Mouse (Mus musculus) CH12.LX (cell line): ENCODE measurements around the gene Slc4a1. TPM values are rescaled to one million over a fixed set of nuclear protein-coding genes. Genes with fewer than 3 reads are reported as not detected.

Experiments
- DNase-seq: peaks from one replicate; pipeline ENCODE4 v3.0.0-alpha.2; 2013; ENCODE audit errors: extremely low read depth
- H3K27ac ChIP-seq: 2 replicates; pipeline ENCODE4 v1.5.1; 2012; ENCODE audit warnings: low read depth, mild to moderate bottlenecking, control low read depth, moderate library complexity; ENCODE audit not compliant: insufficient read depth
- H3K27me3 ChIP-seq: replicated peaks from 2 replicates; pipeline ENCODE3; 2012; ENCODE audit warnings: inconsistent platforms
- H3K36me3 ChIP-seq, 2 experiments: replicated peaks in 1 of 2; 2 replicates each; pipeline versions ENCODE3 to v1.6.1; 2012; ENCODE audit warnings: inconsistent platforms in 1 of 2, low read length in 1 of 2, mild to moderate bottlenecking in 1 of 2, mixed read lengths in 1 of 2, moderate library complexity in 1 of 2; ENCODE audit not compliant: control insufficient read depth in 1 of 2, insufficient read depth in 1 of 2
- H3K4me1 ChIP-seq, 2 experiments: 2 replicates each; pipeline ENCODE4 v1.6.1; 2012; ENCODE audit warnings: inconsistent platforms in 1 of 2, moderate library complexity in 1 of 2; ENCODE audit not compliant: insufficient read depth in 2 of 2, control insufficient read depth in 1 of 2
- H3K4me2 ChIP-seq: 2 replicates; pipeline ENCODE4 v1.6.1; 2012; ENCODE audit warnings: low read depth, mild to moderate bottlenecking, control low read depth; ENCODE audit not compliant: poor library complexity, insufficient read depth, severe bottlenecking
- H3K4me3 ChIP-seq, 3 experiments: fragments of 150-350 bp in 1 of 3; sonication (generic) in 1 of 3; replicated peaks in 1 of 3; 2 replicates each; pipeline versions ENCODE3 to v1.5.1; 2011 to 2012; ENCODE audit warnings: low read depth in 2 of 3, low read length in 2 of 3, mild to moderate bottlenecking in 2 of 3, moderate library complexity in 2 of 3, control low read depth in 1 of 3, improper control_type of control experiment in 1 of 3, inconsistent platforms in 1 of 3, mixed read lengths in 1 of 3; ENCODE audit not compliant: poor library complexity in 1 of 3
- H3K79me2 ChIP-seq: replicated peaks from 2 replicates; pipeline ENCODE4 v1.6.1; 2012; ENCODE audit warnings: mild to moderate bottlenecking, moderate library complexity; ENCODE audit not compliant: control insufficient read depth, poor library complexity, insufficient read depth, severe bottlenecking; ENCODE audit errors: extremely low read depth
- H3K9ac ChIP-seq: 2 replicates; pipeline ENCODE4 v1.6.1; 2012; ENCODE audit warnings: low read depth, mild to moderate bottlenecking, control low read depth, moderate library complexity; ENCODE audit not compliant: insufficient read depth
- H3K9me3 ChIP-seq: replicated peaks from 2 replicates; pipeline ENCODE3; 2012; ENCODE audit warnings: low read length, inconsistent platforms, mixed read lengths
- CHD2 ChIP-seq: IDR thresholded peaks from 2 replicates; pipeline ENCODE4 v1.6.1; 2011; ENCODE audit warnings: low read length, improper control_type of control experiment
- E2F4 ChIP-seq: IDR thresholded peaks from 2 replicates; pipeline ENCODE4 v1.6.1; 2011; ENCODE audit warnings: low read depth, low read length, improper control_type of control experiment; ENCODE audit not compliant: insufficient replicate concordance
- EP300 ChIP-seq: IDR thresholded peaks from 2 replicates; pipeline ENCODE4 v1.6.1; 2011; ENCODE audit warnings: low read length, improper control_type of control experiment
- GABPA ChIP-seq: IDR thresholded peaks from 2 replicates; pipeline ENCODE4 v1.6.1; 2012; ENCODE audit warnings: low read depth, low read length, improper control_type of control experiment, inconsistent platforms; ENCODE audit not compliant: insufficient replicate concordance
- JUND ChIP-seq: conservative IDR thresholded peaks from 2 replicates; pipeline ENCODE4 v1.6.1; 2011; ENCODE audit warnings: low read depth, low read length, improper control_type of control experiment
- KAT2A ChIP-seq: IDR thresholded peaks from 2 replicates; pipeline ENCODE4 v1.6.1; 2012; ENCODE audit warnings: low read length, improper control_type of control experiment, inconsistent platforms; ENCODE audit not compliant: insufficient replicate concordance
- MAFK ChIP-seq: IDR thresholded peaks from 2 replicates; pipeline ENCODE4 v1.6.1; 2011; ENCODE audit warnings: low read length, improper control_type of control experiment; ENCODE audit not compliant: insufficient replicate concordance
- MAZ ChIP-seq: IDR thresholded peaks from 2 replicates; pipeline ENCODE4 v1.6.1; 2012; ENCODE audit warnings: low read depth, mild to moderate bottlenecking, inconsistent platforms, low read length, improper control_type of control experiment, moderate library complexity
- MEF2A ChIP-seq: IDR thresholded peaks from 2 replicates; pipeline ENCODE4 v1.6.1; 2014; ENCODE audit warnings: low read depth, mild to moderate bottlenecking, inconsistent platforms, low read length, improper control_type of control experiment, borderline replicate concordance
- MXI1 ChIP-seq: IDR thresholded peaks from 2 replicates; pipeline ENCODE4 v1.6.1; 2011; ENCODE audit warnings: mild to moderate bottlenecking, low read depth, low read length, improper control_type of control experiment
- NRF1 ChIP-seq: IDR thresholded peaks from 2 replicates; pipeline ENCODE4 v1.6.1; 2014; ENCODE audit warnings: low read depth, mild to moderate bottlenecking, inconsistent platforms, low read length, improper control_type of control experiment, moderate library complexity
- PAX5 ChIP-seq: IDR thresholded peaks from 2 replicates; pipeline ENCODE4 v1.6.1; 2012; ENCODE audit warnings: low read length, inconsistent platforms, mixed read lengths
- POLR2AphosphoS2 ChIP-seq: IDR thresholded peaks from 2 replicates; pipeline ENCODE4 v1.6.1; 2011; ENCODE audit warnings: low read depth, low read length, improper control_type of control experiment
- SMC3 ChIP-seq: IDR thresholded peaks from 2 replicates; pipeline ENCODE4 v1.6.1; 2011; ENCODE audit warnings: low read depth, low read length, improper control_type of control experiment
- TCF12 ChIP-seq: IDR thresholded peaks from 2 replicates; pipeline ENCODE4 v1.6.1; 2014; ENCODE audit warnings: low read depth, mild to moderate bottlenecking, inconsistent platforms, low read length, improper control_type of control experiment
- UBTF ChIP-seq: IDR thresholded peaks from 2 replicates; pipeline ENCODE4 v1.6.1; 2012; ENCODE audit warnings: low read depth, mild to moderate bottlenecking, inconsistent platforms, low read length, improper control_type of control experiment, moderate library complexity
- ZNF384 ChIP-seq: IDR thresholded peaks from 2 replicates; pipeline ENCODE4 v1.6.1; 2012; ENCODE audit warnings: low read depth, low read length, improper control_type of control experiment, inconsistent platforms
- dilution Hi-C: fragments of 300-500 bp; cut with MboI; formaldehyde crosslinking; loops from 2 replicates; pipeline ENCODE4 v1.14.3; 2020; ENCODE audit warnings: low sequenced_read_pairs; ENCODE audit not compliant: extremely low pct_unique_long_range_greater_than_20kb, extremely low pct_ligation_motif_present
- in situ Hi-C: fragments of 300-500 bp; cut with MboI; formaldehyde crosslinking; loops from 3 replicates; pipeline ENCODE4 v1.14.3; 2019; ENCODE audit warnings: low sequenced_read_pairs, low pct_ligation_motif_present, low pct_unique_long_range_greater_than_20kb, mixed read lengths
- polyA plus RNA-seq: library from polyadenylated mRNA; unstranded; fragments of >175 nt; gene quantifications from 2 replicates; pipeline ENCODE4 v1.2.1, GENCODE M21; 2012; ENCODE audit warnings: low read depth; ENCODE audit not compliant: insufficient read length
- total RNA-seq, 2 experiments: library from RNA; depleted of rRNA; stranded (reverse); fragments of 300-350 nt in 1 of 2; fragments of >200 nt in 1 of 2; gene quantifications; 2 replicates each; pipeline ENCODE4 v1.2.3; 2012 to 2014

Slc4a1 gene
- total and polyA plus RNA-seq, 3 experiments = 0.08 TPM; not detected in 2

GRCm38 (mm10) chr11:102408344-102408876 is 42.4 kb upstream of the Slc4a1 start (continued):
- TF ChIP-seq TCF12 (peak; percentile 100), NRF1 (no peak; the same call in 1 of the 2 replicates), JUND (0 out of 2 replicates have a peak, but pooled peaks have one; percentile 14), MXI1 (peak; percentile 98), E2F4 (0 out of 2 replicates have a peak, but pooled peaks have one; percentile 81), SMC3 (peak; percentile 33; the same call in 1 of the 2 replicates), CHD2 (peak; percentile 72), ZNF384 (peak; percentile 65), EP300 (no peak), MEF2A (peak; percentile 87), PAX5 (no peak)

- peak within 1 kb of the TSS; percentile 87 for H3K27ac ChIP-seq
- peaks cover 30 to 33% of the 10 kb centered on the region in 2 experiments for H3K36me3 ChIP-seq
- peaks cover 10 to 40% of the 10 kb centered on the region in 2 experiments for H3K4me1 ChIP-seq
- no peaks in the 10 kb centered on the region for H3K9me3 ChIP-seq
- peak; percentile 75 for DNase-seq
- H3K27me3 ChIP-seq = no peaks in the 10 kb centered on the region
- peak within 1 kb of the TSS; percentile 97 for H3K9ac ChIP-seq
- H3K79me2 ChIP-seq = peaks cover 12% of the 10 kb centered on the region
- H3K4me2 ChIP-seq = peak within 1 kb of the TSS; percentile 75
- TF ChIP-seq UBTF (no peak), MAZ (no peak), KAT2A (0 out of 2 replicates have a peak, but pooled peaks have one; percentile 19), GABPA (no peak), MAFK (no peak), POLR2AphosphoS2 (0 out of 2 replicates have a peak, but pooled peaks have one; percentile 18)
- in situ Hi-C loops (loop anchor here (5.0 kb wide), 1 partner anchor 86 kb away; no protein-coding TSS in a partner anchor), dilution Hi-C loops (loop anchor here (25.0 kb wide), 1 partner anchor 96 kb away; the partner anchor contains the start of gene Ubtf)
- H3K4me3 ChIP-seq = peak within 1 kb of the TSS; percentile 63 to 99 (median 87)
Measured at GRCm38 (mm10) chr11:102407834-102408215, 41.8 kb upstream of the Slc4a1 start, which contains the start of gene Slc25a39. TSS of gene Slc25a39 (minus strand) at chr11:102407946.
